Mouse (Mus musculus) brain, embryonic 14.5 days (tissue): ENCODE measurements around the gene Grid1. TPM values are rescaled to one million over a fixed set of nuclear protein-coding genes. Genes with fewer than 3 reads are reported as not detected.

Source experiments
- DNase-seq: peaks from one replicate; pipeline ENCODE4 v3.0.0-alpha.2; 2011; ENCODE audit warnings: low read depth
- CTCF ChIP-seq: fragments of 200-500 bp; IDR thresholded peaks from 2 replicates; pipeline ENCODE4 v1.5.1; 2012; ENCODE audit warnings: inconsistent platforms, mild to moderate bottlenecking, moderate library complexity, borderline replicate concordance; ENCODE audit not compliant: insufficient read depth, insufficient read length; ENCODE audit errors: extremely low read depth
- POLR2A ChIP-seq: fragments of 200-500 bp; IDR thresholded peaks from 2 replicates; pipeline ENCODE4 v1.6.1; 2012; ENCODE audit warnings: mild to moderate bottlenecking, inconsistent platforms, borderline replicate concordance; ENCODE audit not compliant: poor library complexity, insufficient read depth, insufficient read length, severe bottlenecking; ENCODE audit errors: extremely low read depth
- polyA plus RNA-seq: library from polyadenylated mRNA; depleted of rRNA; stranded (reverse); fragments of >200 nt; gene quantifications from 2 replicates; pipeline ENCODE4 v1.2.3, GENCODE M21; 2012

Gene Grid1
- polyA plus RNA-seq, 1 experiment: 14.8 TPM

DNA sequence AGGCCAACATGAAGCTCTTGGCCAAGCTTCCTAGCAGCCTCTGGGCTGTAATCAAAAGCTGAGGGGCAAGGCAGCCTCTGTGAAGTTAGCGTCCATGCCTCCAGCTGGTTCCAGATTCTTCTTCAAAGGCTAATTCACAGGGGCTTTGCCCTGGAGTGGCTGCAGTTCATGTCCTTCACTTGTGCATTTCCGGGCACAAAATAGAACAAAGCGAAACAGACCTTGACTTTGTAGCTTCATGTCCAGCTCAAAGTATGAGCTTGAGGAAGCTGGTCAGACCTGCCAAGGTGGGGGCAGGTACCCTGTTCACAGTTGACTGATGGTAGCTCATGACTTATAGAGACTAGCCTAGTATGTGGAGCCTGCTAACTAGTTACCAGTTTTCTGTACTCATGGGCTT is 356.1 kb downstream of the Grid1 start:
- TF ChIP-seq POLR2A: no peak
- TF ChIP-seq CTCF: no peak

DNA sequence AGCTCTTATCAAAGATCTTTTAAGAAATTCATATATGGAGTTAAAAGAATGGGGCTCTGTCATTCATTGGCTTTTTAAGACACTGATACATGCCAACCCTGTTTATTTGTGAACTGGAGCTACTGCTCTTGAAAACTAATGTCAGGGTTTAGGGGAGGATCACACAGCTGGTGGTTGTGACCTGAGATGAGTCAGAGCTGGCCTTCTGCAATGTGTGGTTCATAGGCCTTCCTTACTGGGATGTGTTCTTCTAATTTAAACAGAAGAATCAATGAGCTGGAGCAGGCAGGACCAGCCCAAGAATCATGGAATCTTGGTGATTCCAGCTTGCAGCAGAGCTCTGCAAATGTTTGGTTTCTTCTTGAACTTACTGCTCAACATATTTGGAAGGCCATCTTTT is 359.2 kb downstream of the Grid1 start:
- TF ChIP-seq CTCF (no peak), POLR2A (no peak)
- no peak for DNase-seq

More for the DNA sequence above, 356.1 kb downstream of the Grid1 start:
- DNase-seq: no peak

- DNase-seq: no peak
Measured at GRCm38 (mm10) chr14:35185399-35185798, 365.5 kb downstream of the Grid1 start.

GRCm38 (mm10) chr14:35192256-35192655 is 372.3 kb downstream of the Grid1 start:
- TF ChIP-seq POLR2A: no peak
- no peak for TF ChIP-seq CTCF
- DNase-seq: peak; percentile 24

More at GRCm38 (mm10) chr14:35185399-35185798, 365.5 kb downstream of the Grid1 start:
- no peak for TF ChIP-seq POLR2A
- TF ChIP-seq CTCF: no peak

GRCm38 (mm10) chr14:35197371-35197770 is 377.5 kb downstream of the Grid1 start:
- TF ChIP-seq POLR2A: no peak
- TF ChIP-seq CTCF: no peak
- DNase-seq: no peak

DNA sequence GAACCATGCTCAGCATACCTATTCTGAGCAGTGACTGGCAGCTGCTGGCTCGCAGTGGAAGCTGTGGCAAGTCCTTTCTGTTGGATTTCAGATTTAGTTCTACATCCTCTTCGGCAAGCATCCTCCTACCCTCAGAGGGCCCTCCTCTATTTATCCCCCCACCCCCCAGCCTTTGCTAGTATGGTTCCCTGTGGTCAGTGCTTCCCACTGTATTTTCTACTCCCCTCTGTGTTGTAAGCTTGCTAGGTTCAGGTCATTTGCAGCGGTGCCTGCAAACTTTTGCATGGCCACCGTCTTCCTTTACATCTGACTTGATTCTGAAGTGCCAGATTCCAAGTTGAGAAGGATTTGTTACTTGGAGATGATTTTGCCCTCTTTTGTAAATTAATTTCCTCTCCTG is 378.5 kb downstream of the Grid1 start:
- no peak for DNase-seq
- no peak for TF ChIP-seq CTCF
- TF ChIP-seq POLR2A: no peak

- peak; percentile 27 for DNase-seq
Measured at GRCm38 (mm10) chr14:35198899-35199298, 379.0 kb downstream of the Grid1 start.

GRCm38 (mm10) chr14:35209444-35209843 is 389.5 kb downstream of the Grid1 start:
- TF ChIP-seq POLR2A: no peak
- no peak for TF ChIP-seq CTCF
- DNase-seq: no peak

More at GRCm38 (mm10) chr14:35198899-35199298, 379.0 kb downstream of the Grid1 start:
- no peak for TF ChIP-seq POLR2A
- TF ChIP-seq CTCF: no peak

DNA sequence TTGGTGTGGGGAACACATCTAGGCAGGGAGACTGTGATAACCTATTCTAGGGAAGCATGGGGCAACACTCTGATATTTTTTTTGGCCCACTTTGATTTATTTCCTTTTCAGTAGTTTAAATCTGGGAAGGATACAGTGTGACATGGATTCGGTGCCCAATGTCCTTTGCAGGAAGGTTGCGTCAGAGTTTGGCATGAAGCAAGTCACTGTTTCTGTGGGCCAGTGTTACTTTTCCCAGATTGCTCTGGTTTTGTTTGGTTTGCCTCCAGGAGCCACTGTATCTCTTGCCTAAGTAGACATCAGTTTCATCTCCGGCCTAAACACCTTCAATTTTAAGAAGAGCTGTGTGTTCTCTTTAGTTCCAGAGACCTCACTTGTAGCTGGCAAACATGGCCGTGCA is 399.1 kb downstream of the Grid1 start:
- TF ChIP-seq CTCF (no peak), POLR2A (no peak)
- no peak for DNase-seq

- TF ChIP-seq POLR2A (no peak), CTCF (no peak)
- DNase-seq: no peak
Measured at GRCm38 (mm10) chr14:35222196-35222595, 402.3 kb downstream of the Grid1 start.

DNA sequence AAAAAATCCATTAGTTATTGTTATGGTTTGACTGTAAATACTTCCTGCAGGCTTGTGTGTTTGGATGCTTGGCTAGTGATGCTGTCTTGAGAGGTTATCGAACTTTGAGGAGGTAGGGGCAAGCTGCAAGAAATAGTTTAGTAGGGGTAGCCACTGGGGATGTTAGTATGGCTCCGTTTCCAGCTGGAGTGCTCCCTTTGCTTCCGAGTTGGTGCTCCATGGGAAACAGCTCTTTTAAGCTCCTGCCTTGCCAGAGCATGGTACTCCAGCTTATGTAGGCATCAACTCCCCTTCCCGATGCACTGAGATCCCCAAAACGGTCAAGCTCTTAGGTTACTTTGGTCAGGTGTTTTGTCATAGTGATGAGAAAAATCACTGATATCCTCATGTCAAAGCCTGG is 407.7 kb downstream of the Grid1 start:
- DNase-seq: no peak

DNA sequence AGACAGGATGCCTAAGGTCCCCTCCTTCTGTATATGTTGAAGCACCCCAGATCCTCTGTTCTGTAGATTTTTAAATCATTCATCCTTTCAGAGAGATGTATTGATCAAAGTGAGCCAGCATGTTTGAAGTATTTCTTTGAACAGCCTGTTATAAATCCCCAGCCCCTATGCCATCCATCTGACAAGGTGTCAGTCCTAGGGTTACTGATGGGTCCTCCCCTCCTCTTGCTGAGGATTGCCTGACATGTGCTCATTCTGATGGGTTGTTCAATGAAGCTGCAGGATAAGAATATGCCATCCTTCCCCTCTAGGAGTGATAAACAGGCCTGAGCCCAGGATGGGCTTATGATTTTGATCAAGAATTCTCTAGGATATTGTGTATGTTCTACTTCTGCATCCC is 411.5 kb downstream of the Grid1 start:
- no peak for TF ChIP-seq POLR2A
- no peak for TF ChIP-seq CTCF
- DNase-seq: no peak

More for the DNA sequence above, 407.7 kb downstream of the Grid1 start:
- TF ChIP-seq CTCF: no peak
- TF ChIP-seq POLR2A: no peak
